Mouse (Mus musculus) liver, postnatal 0 days (tissue): ENCODE measurements around the gene C1qtnf7. TPM values are rescaled to one million over a fixed set of nuclear protein-coding genes. Genes with fewer than 3 reads are reported as not detected.

Experiments used
- ATAC-seq: fragments of 200-750 bp; cut with Nextera tagmentation; 2 replicates; pipeline ENCODE4 v1.8.0; 2017; ENCODE audit warnings: mild to moderate bottlenecking, moderate library complexity
- DNase-seq: peaks from one replicate; pipeline ENCODE4 v3.0.0-alpha.2; 2016
- H3K27ac ChIP-seq: fragments of 300-500 bp; sonication (generic); 2 replicates; pipeline ENCODE4 v1.5.1; 2014; ENCODE audit warnings: antibody characterized with exemption, moderate library complexity, mild to moderate bottlenecking, low read depth
- H3K27me3 ChIP-seq: fragments of 300-500 bp; sonication (generic); 2 replicates; pipeline ENCODE4 v1.6.1; 2014; ENCODE audit warnings: low read length, control low read depth, mixed read lengths; ENCODE audit not compliant: insufficient read depth
- H3K36me3 ChIP-seq: fragments of 300-500 bp; sonication (generic); replicated peaks from 2 replicates; pipeline ENCODE4 v1.6.1; 2014; ENCODE audit warnings: mild to moderate bottlenecking, control low read depth, low read length, moderate library complexity, mixed read lengths; ENCODE audit not compliant: insufficient read depth
- H3K4me1 ChIP-seq: fragments of 300-500 bp; sonication (generic); 2 replicates; pipeline ENCODE4 v1.6.1; 2014; ENCODE audit warnings: antibody characterized with exemption, mild to moderate bottlenecking, control low read depth; ENCODE audit not compliant: insufficient read depth
- H3K4me2 ChIP-seq: fragments of 300-500 bp; sonication (generic); 2 replicates; pipeline ENCODE4 v1.6.1; 2014; ENCODE audit warnings: low read depth, mild to moderate bottlenecking, low read length, moderate library complexity, mixed read lengths
- H3K4me3 ChIP-seq: fragments of 300-500 bp; sonication (generic); 2 replicates; pipeline ENCODE4 v1.5.1; 2014; ENCODE audit warnings: low read depth, low read length
- H3K9ac ChIP-seq: fragments of 300-500 bp; sonication (generic); replicated peaks from 2 replicates; pipeline ENCODE4 v1.6.1; 2014; ENCODE audit warnings: mild to moderate bottlenecking, moderate library complexity
- H3K9me3 ChIP-seq: fragments of 300-500 bp; sonication (generic); 2 replicates; pipeline ENCODE4 v1.6.1; 2016; ENCODE audit warnings: mild to moderate bottlenecking, control low read depth, low read length, mixed read lengths
- CTCF ChIP-seq: sonication (generic); IDR thresholded peaks from 2 replicates; pipeline ENCODE4 v1.5.1; 2016; ENCODE audit warnings: antibody characterized with exemption, low read depth
- EP300 ChIP-seq: IDR thresholded peaks from 2 replicates; pipeline ENCODE4 v1.6.1; 2016; ENCODE audit warnings: antibody characterized with exemption, low read depth, mild to moderate bottlenecking
- WGBS: fragments of 180-500 bp; shearing (Covaris S2); extraction: QIAGEN DNeasy Blood & Tissue Kit; methylation state at CpG from one replicate; pipeline ENCODE4 v1.1.7; 2014; ENCODE audit not compliant: insufficient replicate concordance; 5-methylcytosine and 5-hydroxymethylcytosine counted together
- polyA plus RNA-seq: library from polyadenylated mRNA; unstranded; fragments of >200 nt; fragmentation: Nextera tagmentation; extraction: Ambion mirVana; gene quantifications from 2 replicates; pipeline ENCODE4 v1.2.1, GENCODE M21; 2015

Gene C1qtnf7
- polyA plus RNA-seq, 1 experiment from 2014 or later: 1.7 TPM

GRCm38 (mm10) chr5:43517313-43517712 is 2.0 kb downstream of the C1qtnf7 start:
- Histone ChIP-seq H3K4me2 (no peak overlapping the region; the same call in 1 of the 2 replicates), H3K36me3 (no peaks in the 10 kb centered on the region), H3K27me3 (no peaks in the 10 kb centered on the region), H3K4me1 (no peaks in the 10 kb centered on the region), H3K4me3 (no peak overlapping the region), H3K9ac (no peak overlapping the region), H3K9me3 (no peaks in the 10 kb centered on the region), H3K27ac (no peak overlapping the region)
- DNase-seq (no peak), ATAC-seq (no peak)
- WGBS: 69% methylated on average over 13 of the region's 13 CpGs
- no peak for TF ChIP-seq EP300
- no peak for TF ChIP-seq CTCF

GRCm38 (mm10) chr5:43519905-43520304 is 4.6 kb downstream of the C1qtnf7 start:
- Histone ChIP-seq H3K4me3 (no peak overlapping the region), H3K9me3 (no peaks in the 10 kb centered on the region), H3K27me3 (no peaks in the 10 kb centered on the region), H3K36me3 (no peaks in the 10 kb centered on the region), H3K4me1 (no peaks in the 10 kb centered on the region), H3K9ac (no peak overlapping the region), H3K27ac (no peak overlapping the region), H3K4me2 (no peak overlapping the region)
- no peak for TF ChIP-seq CTCF
- TF ChIP-seq EP300: no peak
- no peak for ATAC-seq
- no peak for DNase-seq
- 65% methylated on average over 2 of the region's 2 CpGs for WGBS

DNA sequence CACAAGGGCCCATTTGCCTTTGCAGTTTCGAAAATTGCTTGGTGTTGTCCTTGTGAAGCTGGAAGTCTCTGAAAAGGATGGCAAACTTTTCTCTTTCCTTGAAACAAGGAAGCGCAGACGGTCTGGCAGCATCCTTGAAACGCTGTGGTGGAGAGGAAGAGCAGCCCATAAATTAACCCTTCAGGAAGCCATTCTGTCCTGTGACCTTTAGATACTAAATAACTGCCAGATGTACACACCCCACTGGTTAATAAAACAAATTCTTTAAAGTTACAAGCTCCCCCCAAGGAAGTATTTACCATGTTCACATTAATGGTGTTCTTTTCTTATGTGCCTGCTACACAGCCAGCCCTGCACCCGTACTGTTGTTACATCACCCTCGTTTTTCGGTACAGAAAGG is 6.0 kb downstream of the C1qtnf7 start:
- WGBS: 44% methylated on average over 7 of the region's 7 CpGs
- Histone ChIP-seq H3K27ac (no peak overlapping the region), H3K36me3 (no peaks in the 10 kb centered on the region), H3K9me3 (no peaks in the 10 kb centered on the region), H3K4me3 (no peak overlapping the region), H3K9ac (no peak overlapping the region), H3K4me1 (no peaks in the 10 kb centered on the region), H3K27me3 (no peaks in the 10 kb centered on the region), H3K4me2 (no peak overlapping the region)
- TF ChIP-seq CTCF (no peak), EP300 (no peak)
- ATAC-seq (no peak), DNase-seq (no peak)

DNA sequence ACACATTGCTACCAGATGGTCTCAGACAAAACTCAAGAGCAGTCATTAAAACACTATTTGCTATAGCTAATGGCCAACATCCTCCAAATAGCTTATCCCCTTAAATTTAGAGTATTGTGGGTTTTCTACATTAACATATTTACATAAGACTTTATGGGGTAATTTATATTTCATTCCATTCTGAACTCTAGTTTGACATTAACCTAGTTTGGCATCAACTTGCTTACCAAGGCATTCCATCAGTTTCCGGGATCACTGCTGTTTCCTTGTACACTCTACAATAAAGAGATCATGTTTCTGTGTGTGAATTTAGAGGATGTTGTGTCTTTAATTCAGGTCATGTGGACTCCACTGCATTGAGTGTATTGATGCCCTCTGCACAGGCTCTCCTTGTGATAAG is 7.5 kb downstream of the C1qtnf7 start:
- TF ChIP-seq CTCF: no peak
- TF ChIP-seq EP300: no peak
- no peaks in the 10 kb centered on the region for H3K4me1 ChIP-seq
- WGBS: 76% methylated on average over 1 of the region's 1 CpGs
- H3K27me3 ChIP-seq: no peaks in the 10 kb centered on the region
- no peak overlapping the region for H3K9ac ChIP-seq
- no peak overlapping the region for H3K4me3 ChIP-seq
- no peak overlapping the region for H3K27ac ChIP-seq
- H3K9me3 ChIP-seq: no peaks in the 10 kb centered on the region
- no peak for ATAC-seq
- DNase-seq: no peak
- H3K4me2 ChIP-seq: no peak overlapping the region
- H3K36me3 ChIP-seq: no peaks in the 10 kb centered on the region

- 71% methylated on average over 6 of the region's 6 CpGs for WGBS
- no peak overlapping the region for H3K4me2 ChIP-seq
- no peak overlapping the region for H3K4me3 ChIP-seq
- no peaks in the 10 kb centered on the region for H3K9me3 ChIP-seq
- H3K9ac ChIP-seq: no peak overlapping the region
- no peak overlapping the region for H3K27ac ChIP-seq
- DNase-seq (no peak), ATAC-seq (no peak)
- H3K36me3 ChIP-seq: no peaks in the 10 kb centered on the region
- TF ChIP-seq EP300 (no peak), CTCF (no peak)
- H3K27me3 ChIP-seq: no peaks in the 10 kb centered on the region
- no peaks in the 10 kb centered on the region for H3K4me1 ChIP-seq
Observed at GRCm38 (mm10) chr5:43526874-43527584, 11.7 kb downstream of the C1qtnf7 start.

GRCm38 (mm10) chr5:43530186-43530585 is 14.8 kb downstream of the C1qtnf7 start:
- DNase-seq (no peak), ATAC-seq (no peak)
- no peak overlapping the region for H3K4me2 ChIP-seq
- H3K9me3 ChIP-seq: no peaks in the 10 kb centered on the region
- H3K27ac ChIP-seq: no peak overlapping the region
- H3K4me1 ChIP-seq: no peaks in the 10 kb centered on the region
- H3K36me3 ChIP-seq: no peaks in the 10 kb centered on the region
- no peak overlapping the region for H3K4me3 ChIP-seq
- TF ChIP-seq CTCF (no peak), EP300 (no peak)
- H3K9ac ChIP-seq: no peak overlapping the region
- H3K27me3 ChIP-seq: no peaks in the 10 kb centered on the region
- 84% methylated on average over 3 of the region's 3 CpGs for WGBS
